Mouse (Mus musculus): ENCODE results near the gene Smarcd1. TPM values are rescaled to one million over a fixed set of nuclear protein-coding genes. Genes with fewer than 3 reads are reported as not detected.

Gene Smarcd1
- 10.1 and 10.7 TPM in 2 replicates for polyA plus RNA-seq (2011; ENCODE audit: insufficient read depth, insufficient read length, low replicate concordance, missing spikeins)

DNA sequence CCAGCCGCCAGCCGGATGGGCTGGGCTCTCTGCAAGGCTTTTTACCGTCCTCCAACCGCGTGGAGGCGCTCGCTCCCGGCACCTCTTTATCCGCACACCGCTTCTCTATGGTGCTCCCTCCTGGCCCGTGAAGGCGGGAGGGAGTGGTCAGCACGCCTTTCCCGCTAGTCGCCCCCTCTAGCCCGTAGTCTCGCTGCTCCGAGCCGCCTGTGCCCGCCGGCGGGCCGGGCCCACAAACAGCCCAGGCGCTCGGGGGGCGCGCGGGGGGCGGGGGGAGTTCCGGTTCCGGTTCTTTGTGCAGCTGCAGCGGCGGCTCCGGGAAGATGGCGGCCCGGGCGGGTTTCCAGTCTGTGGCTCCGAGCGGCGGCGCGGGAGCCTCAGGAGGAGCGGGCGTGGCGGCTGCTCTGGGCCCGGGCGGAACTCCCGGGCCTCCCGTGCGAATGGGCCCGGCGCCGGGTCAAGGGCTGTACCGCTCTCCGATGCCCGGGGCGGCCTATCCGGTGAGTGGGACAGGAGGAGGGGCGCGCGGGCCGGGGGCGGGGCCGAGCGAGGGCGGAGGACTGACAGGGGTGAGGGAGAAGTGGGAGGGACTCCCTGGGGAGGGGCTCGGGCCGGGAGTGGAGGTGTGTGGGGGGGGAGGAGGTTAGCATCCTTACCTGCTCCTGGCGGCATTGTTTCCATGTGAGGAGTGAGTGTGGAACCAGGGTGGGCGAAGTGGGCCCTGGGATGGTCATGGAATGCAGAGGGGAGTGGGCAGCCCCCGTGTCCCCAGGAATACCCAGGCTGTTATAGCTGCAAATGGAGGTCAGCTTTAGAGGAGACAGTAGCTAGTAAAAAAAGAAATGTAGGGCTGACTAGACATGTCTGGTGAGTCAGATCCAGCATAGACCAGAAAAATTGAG is at the start of gene Smarcd1:
Gene Smarcd1, plus strand, starts transcription at position 131 of the 902 bp plus-strand sequence.
- Histone ChIP-seq H3K4me1 (ENCODE audit: control insufficient read depth, insufficient read depth, low read length) (no peaks in the 10 kb centered on the region; the same call in none of the 2 replicates), H3K4me3 (replicated peaks; ENCODE audit: control insufficient read depth, low read depth, low read length) (peak within 1 kb of the TSS; percentile 67), H3K27ac (ENCODE audit: control insufficient read depth, insufficient read depth, low read depth, low read length, poor library complexity) (peak within 1 kb of the TSS; percentile 68)
- WGBS = 1% methylated on average over 71 of the region's 71 CpGs
- peak; percentile 84 for TF ChIP-seq CTCF (IDR thresholded peaks at IDR 0.05; ENCODE audit: control insufficient read depth, insufficient read depth, low read length)
- no peak for TF ChIP-seq POLR2A (IDR thresholded peaks at IDR 0.05; ENCODE audit: borderline replicate concordance, control insufficient read depth, low read depth, low read length)

DNA sequence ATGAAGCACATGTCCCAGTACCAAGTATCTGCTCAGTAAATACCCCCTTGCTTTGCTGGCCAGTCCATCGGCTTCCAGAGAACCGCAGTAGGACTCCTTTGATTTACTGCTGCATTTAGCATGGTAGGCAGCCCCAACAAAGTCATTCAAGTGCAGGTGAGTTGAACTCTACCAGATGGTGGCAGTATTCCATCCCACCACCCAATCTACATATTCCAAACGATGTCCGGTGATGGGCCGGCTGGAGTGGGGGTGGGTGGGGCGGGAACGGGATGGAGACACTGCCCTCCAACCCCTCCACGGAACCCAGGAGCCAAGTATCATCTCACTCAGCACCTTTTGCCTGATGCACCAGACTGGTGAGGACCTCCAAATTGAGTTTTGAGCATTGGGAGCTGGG is 48.6 kb upstream of the Smarcd1 start:
- WGBS = 13% methylated on average over 8 of the region's 8 CpGs
- H3K27ac ChIP-seq (ENCODE audit: control insufficient read depth, insufficient read depth, low read depth, low read length, poor library complexity) = no peak overlapping the region
- TF ChIP-seq CTCF (IDR thresholded peaks at IDR 0.05; ENCODE audit: control insufficient read depth, insufficient read depth, low read length) = no peak
- no peak for TF ChIP-seq POLR2A (IDR thresholded peaks at IDR 0.05; ENCODE audit: borderline replicate concordance, control insufficient read depth, low read depth, low read length)
- peak overlapping the region; percentile 14 for H3K4me3 ChIP-seq (replicated peaks; ENCODE audit: control insufficient read depth, low read depth, low read length)
- H3K4me1 ChIP-seq (ENCODE audit: control insufficient read depth, insufficient read depth, low read length) = peaks cover 2% of the 10 kb centered on the region; the same call in 1 of the 2 replicates

DNA sequence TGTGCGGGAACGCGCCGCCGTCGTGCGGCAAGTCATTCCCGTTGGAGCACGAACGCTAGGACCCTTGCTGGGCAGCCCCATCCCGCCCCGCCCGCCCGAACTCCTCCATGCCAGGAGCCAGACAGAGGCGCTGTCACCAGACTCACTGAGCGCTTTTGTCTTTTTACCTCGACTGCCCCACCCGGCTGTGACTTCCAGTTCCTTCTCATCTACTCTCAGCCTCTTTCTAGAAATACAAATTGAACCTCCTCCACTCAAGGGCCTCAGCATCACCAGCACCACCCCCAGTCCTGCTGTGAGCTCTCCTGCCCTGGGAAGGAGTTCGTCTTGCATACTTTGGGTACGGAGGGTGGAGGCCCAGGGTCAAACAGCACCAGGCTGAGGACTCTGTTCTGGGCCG is 48.1 kb upstream of the Smarcd1 start:
- TF ChIP-seq CTCF (IDR thresholded peaks at IDR 0.05; ENCODE audit: control insufficient read depth, insufficient read depth, low read length) = no peak
- TF ChIP-seq POLR2A (IDR thresholded peaks at IDR 0.05; ENCODE audit: borderline replicate concordance, control insufficient read depth, low read depth, low read length) = no peak
- H3K27ac ChIP-seq (ENCODE audit: control insufficient read depth, insufficient read depth, low read depth, low read length, poor library complexity) = no peak overlapping the region
- peaks cover 2% of the 10 kb centered on the region; the same call in 1 of the 2 replicates for H3K4me1 ChIP-seq (ENCODE audit: control insufficient read depth, insufficient read depth, low read length)
- H3K4me3 ChIP-seq (replicated peaks; ENCODE audit: control insufficient read depth, low read depth, low read length) = no peak overlapping the region
- 14% methylated on average over 21 of the region's 21 CpGs for WGBS

DNA sequence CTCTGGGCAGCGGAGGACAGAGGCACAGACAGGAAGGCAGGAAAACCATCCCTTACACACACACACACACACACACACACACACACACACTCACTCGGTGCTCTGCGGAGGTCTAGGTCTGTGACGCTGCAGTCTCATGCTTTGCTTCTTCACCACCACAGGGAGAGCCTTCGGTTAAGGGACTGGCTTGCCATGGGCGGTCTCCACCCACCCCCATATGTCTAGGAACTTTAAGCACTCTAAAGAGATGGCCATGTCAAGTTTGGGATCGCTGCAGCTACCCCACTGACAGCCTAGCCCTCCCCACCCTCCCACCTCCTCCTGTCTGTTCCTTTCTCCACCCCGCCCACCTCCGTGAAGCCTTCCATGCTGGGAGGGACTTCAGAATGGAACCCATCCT is 46.0 kb upstream of the Smarcd1 start:
- TF ChIP-seq CTCF (IDR thresholded peaks at IDR 0.05; ENCODE audit: control insufficient read depth, insufficient read depth, low read length) (no peak), POLR2A (IDR thresholded peaks at IDR 0.05; ENCODE audit: borderline replicate concordance, control insufficient read depth, low read depth, low read length) (no peak)
- H3K27ac ChIP-seq (ENCODE audit: control insufficient read depth, insufficient read depth, low read depth, low read length, poor library complexity) = no peak overlapping the region
- no peak overlapping the region for H3K4me3 ChIP-seq (replicated peaks; ENCODE audit: control insufficient read depth, low read depth, low read length)
- 55% methylated on average over 9 of the region's 9 CpGs for WGBS
- H3K4me1 ChIP-seq (ENCODE audit: control insufficient read depth, insufficient read depth, low read length) = peaks cover 2% of the 10 kb centered on the region; the same call in 1 of the 2 replicates

DNA sequence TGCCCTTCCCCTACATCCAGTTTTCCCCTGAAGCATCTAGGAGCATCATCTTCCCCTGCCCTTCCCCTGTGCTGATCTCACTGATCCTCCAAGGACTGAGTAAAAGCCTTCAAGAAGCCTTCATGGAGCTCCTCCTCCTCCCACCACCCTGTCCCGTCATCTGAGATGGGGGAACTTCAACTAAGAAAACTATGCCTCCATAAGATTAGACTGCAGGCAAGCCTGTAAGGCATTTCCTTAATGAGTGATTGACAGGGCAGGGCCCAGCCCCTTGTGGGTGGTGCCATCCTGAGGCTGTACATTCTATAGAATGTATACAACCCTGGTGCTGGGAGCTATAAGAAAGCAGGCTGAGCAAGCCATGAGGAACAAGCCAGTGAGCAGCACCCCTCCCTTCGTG is 43.5 kb upstream of the Smarcd1 start:
- Histone ChIP-seq H3K4me1 (ENCODE audit: control insufficient read depth, insufficient read depth, low read length) (no peaks in the 10 kb centered on the region; the same call in 1 of the 2 replicates), H3K4me3 (replicated peaks; ENCODE audit: control insufficient read depth, low read depth, low read length) (no peak overlapping the region), H3K27ac (ENCODE audit: control insufficient read depth, insufficient read depth, low read depth, low read length, poor library complexity) (no peak overlapping the region)
- WGBS = 62% methylated on average over 2 of the region's 2 CpGs
- TF ChIP-seq CTCF (IDR thresholded peaks at IDR 0.05; ENCODE audit: control insufficient read depth, insufficient read depth, low read length) (no peak), POLR2A (IDR thresholded peaks at IDR 0.05; ENCODE audit: borderline replicate concordance, control insufficient read depth, low read depth, low read length) (no peak)

DNA sequence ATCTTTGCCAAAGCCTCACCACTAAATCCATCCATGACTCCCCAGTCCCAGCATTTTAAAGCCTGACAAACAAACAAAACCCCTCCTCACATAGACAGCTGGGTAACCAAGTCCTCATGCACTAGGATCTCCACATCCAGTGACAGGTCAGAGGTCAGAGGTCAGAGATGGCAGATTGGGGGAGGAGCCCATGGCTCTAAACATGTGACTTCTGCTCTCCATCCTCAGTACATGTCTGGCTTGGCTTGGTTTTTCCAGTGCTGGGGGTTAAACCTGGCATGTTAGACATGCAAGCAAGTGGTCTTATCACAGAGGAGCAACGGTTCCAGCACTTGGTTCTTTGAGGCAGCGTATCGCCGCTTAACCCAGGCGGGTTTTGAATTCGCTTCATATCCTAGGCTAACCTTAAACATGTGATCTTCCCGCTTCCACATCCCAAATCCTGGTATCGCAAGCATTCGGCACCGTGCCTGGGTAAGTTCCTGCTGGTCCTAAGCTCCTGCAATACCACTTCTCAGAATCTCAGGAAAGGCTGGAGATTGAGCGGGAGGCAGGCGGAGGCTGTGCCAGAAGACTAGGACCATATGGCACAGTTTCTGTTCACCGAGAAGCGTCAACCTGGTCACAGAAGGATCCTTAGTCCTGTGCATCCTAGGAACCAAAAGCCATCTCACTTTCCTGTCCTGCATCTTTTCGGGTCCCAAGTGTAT is 40.7 kb upstream of the Smarcd1 start:
- peaks cover 5% of the 10 kb centered on the region for H3K4me1 ChIP-seq (ENCODE audit: control insufficient read depth, insufficient read depth, low read length)
- H3K4me3 ChIP-seq (replicated peaks; ENCODE audit: control insufficient read depth, low read depth, low read length) = no peak overlapping the region
- 87% methylated on average over 15 of the region's 15 CpGs for WGBS
- H3K27ac ChIP-seq (ENCODE audit: control insufficient read depth, insufficient read depth, low read depth, low read length, poor library complexity) = no peak overlapping the region
- TF ChIP-seq POLR2A (IDR thresholded peaks at IDR 0.05; ENCODE audit: borderline replicate concordance, control insufficient read depth, low read depth, low read length) (no peak), CTCF (IDR thresholded peaks at IDR 0.05; ENCODE audit: control insufficient read depth, insufficient read depth, low read length) (no peak)

DNA sequence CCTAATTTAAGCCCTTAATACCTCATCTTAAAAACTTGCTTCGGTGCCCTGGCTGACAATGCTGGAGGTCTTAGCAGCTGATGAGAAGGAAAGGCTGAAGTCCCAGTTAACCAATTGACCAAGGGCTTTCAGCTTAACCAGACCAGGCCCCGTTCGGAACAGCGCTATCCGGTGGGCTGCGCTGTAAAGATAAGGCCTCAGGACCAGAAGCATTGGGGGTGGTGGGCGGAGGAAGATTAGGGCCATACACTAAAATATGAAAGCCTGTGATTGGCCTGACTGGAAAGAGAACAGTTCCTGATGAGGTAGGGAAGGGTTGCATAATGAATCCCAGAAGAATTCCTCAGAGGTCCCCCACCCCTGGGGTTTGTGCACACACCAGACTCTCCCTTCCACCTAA is 39.6 kb upstream of the Smarcd1 start:
- no peak overlapping the region for H3K27ac ChIP-seq (ENCODE audit: control insufficient read depth, insufficient read depth, low read depth, low read length, poor library complexity)
- H3K4me3 ChIP-seq (replicated peaks; ENCODE audit: control insufficient read depth, low read depth, low read length) = no peak overlapping the region
- 64% methylated on average over 7 of the region's 7 CpGs for WGBS
- peaks cover 5% of the 10 kb centered on the region for H3K4me1 ChIP-seq (ENCODE audit: control insufficient read depth, insufficient read depth, low read length)
- no peak for TF ChIP-seq CTCF (IDR thresholded peaks at IDR 0.05; ENCODE audit: control insufficient read depth, insufficient read depth, low read length)
- no peak for TF ChIP-seq POLR2A (IDR thresholded peaks at IDR 0.05; ENCODE audit: borderline replicate concordance, control insufficient read depth, low read depth, low read length)

Measured in bone marrow, adult 2 months (tissue).